Mouse (Mus musculus): ENCODE data around the gene Sumo1. TPM values are rescaled to one million over a fixed set of nuclear protein-coding genes. Genes with fewer than 3 reads are reported as not detected.

The Sumo1 gene
- total and polyA plus RNA-seq, 3 experiments: 19.5 to 61.4 (median 57.2) TPM

GRCm38 (mm10) chr1:59593622-59594035 lies 77.0 kb downstream of the Sumo1 start:
- 68% methylated on average over 2 of the region's 2 CpGs for WGBS
- Histone ChIP-seq H3K9ac (ENCODE audit: low read depth, low read length) (no peak overlapping the region), H3K27me3 (ENCODE audit: control insufficient read depth, insufficient read depth, low read length) (no peaks in the 10 kb centered on the region; the same call in 1 of the 2 replicates), H3K36me3 (ENCODE audit: control insufficient read depth, insufficient read depth, low read length) (no peaks in the 10 kb centered on the region), H3K27ac (no peak overlapping the region), H3K4me1 (ENCODE audit: control insufficient read depth, insufficient read depth, low read length) (no peaks in the 10 kb centered on the region), H3K4me3 (no peak overlapping the region), H3K79me2 (replicated peaks; ENCODE audit: control insufficient read depth, insufficient read depth, low read length) (no peaks in the 10 kb centered on the region)
- intact Hi-C loops (cut with DNase I): no loop called here
- no peak for DNase-seq
- no peak for TF ChIP-seq POLR2A (IDR thresholded peaks at IDR 0.05; ENCODE audit: insufficient read depth, low read depth, low read length)
- no peak for TF ChIP-seq EP300 (IDR thresholded peaks at IDR 0.05; ENCODE audit: insufficient read depth, low read depth, low read length)
- TF ChIP-seq CTCF (IDR thresholded peaks at IDR 0.05): no peak

GRCm38 (mm10) chr1:59592876-59593275 lies 77.8 kb downstream of the Sumo1 start:
- no peaks in the 10 kb centered on the region for H3K36me3 ChIP-seq (ENCODE audit: control insufficient read depth, insufficient read depth, low read length)
- H3K27me3 ChIP-seq (ENCODE audit: control insufficient read depth, insufficient read depth, low read length): no peaks in the 10 kb centered on the region; the same call in 1 of the 2 replicates
- no peaks in the 10 kb centered on the region for H3K79me2 ChIP-seq (replicated peaks; ENCODE audit: control insufficient read depth, insufficient read depth, low read length)
- H3K4me3 ChIP-seq: no peak overlapping the region
- H3K4me1 ChIP-seq (ENCODE audit: control insufficient read depth, insufficient read depth, low read length): no peaks in the 10 kb centered on the region
- no peak overlapping the region for H3K27ac ChIP-seq
- no peak for TF ChIP-seq CTCF (IDR thresholded peaks at IDR 0.05)
- no peak for TF ChIP-seq EP300 (IDR thresholded peaks at IDR 0.05; ENCODE audit: insufficient read depth, low read depth, low read length)
- no peak for TF ChIP-seq POLR2A (IDR thresholded peaks at IDR 0.05; ENCODE audit: insufficient read depth, low read depth, low read length)
- WGBS: 25% methylated on average over 12 of the region's 12 CpGs
- intact Hi-C loops (cut with DNase I): no loop called here
- DNase-seq: no peak
- no peak overlapping the region for H3K9ac ChIP-seq (ENCODE audit: low read depth, low read length)

- no peak overlapping the region for H3K27ac ChIP-seq
- no peak for DNase-seq
- 12% methylated on average over 10 of the region's 10 CpGs for WGBS
- no peak overlapping the region for H3K9ac ChIP-seq (ENCODE audit: low read depth, low read length)
- H3K4me1 ChIP-seq (ENCODE audit: control insufficient read depth, insufficient read depth, low read length): no peaks in the 10 kb centered on the region
- H3K27me3 ChIP-seq (ENCODE audit: control insufficient read depth, insufficient read depth, low read length): no peaks in the 10 kb centered on the region; the same call in 1 of the 2 replicates
- H3K4me3 ChIP-seq: no peak overlapping the region
- intact Hi-C loops (cut with DNase I): no loop called here
- H3K79me2 ChIP-seq (replicated peaks; ENCODE audit: control insufficient read depth, insufficient read depth, low read length): no peaks in the 10 kb centered on the region
- TF ChIP-seq POLR2A (IDR thresholded peaks at IDR 0.05; ENCODE audit: insufficient read depth, low read depth, low read length) (no peak), CTCF (IDR thresholded peaks at IDR 0.05) (no peak), EP300 (IDR thresholded peaks at IDR 0.05; ENCODE audit: insufficient read depth, low read depth, low read length) (no peak)
- H3K36me3 ChIP-seq (ENCODE audit: control insufficient read depth, insufficient read depth, low read length): no peaks in the 10 kb centered on the region
These were observed 78.3 kb downstream of the Sumo1 start for GRCm38 (mm10) chr1:59592359-59592758.

- no peak overlapping the region for H3K4me3 ChIP-seq
- intact Hi-C loops (cut with DNase I): loop anchor here (10.0 kb wide), 1 partner anchor 344 kb away; no protein-coding TSS in a partner anchor
- no peak for TF ChIP-seq EP300 (IDR thresholded peaks at IDR 0.05; ENCODE audit: insufficient read depth, low read depth, low read length)
- no peak for TF ChIP-seq POLR2A (IDR thresholded peaks at IDR 0.05; ENCODE audit: insufficient read depth, low read depth, low read length)
- no peak for TF ChIP-seq CTCF (IDR thresholded peaks at IDR 0.05)
- no peak overlapping the region for H3K27ac ChIP-seq
- 80% methylated on average over 1 of the region's 1 CpGs for WGBS
- no peak overlapping the region for H3K9ac ChIP-seq (ENCODE audit: low read depth, low read length)
- DNase-seq: no peak
- no peaks in the 10 kb centered on the region for H3K36me3 ChIP-seq (ENCODE audit: control insufficient read depth, insufficient read depth, low read length)
- H3K27me3 ChIP-seq (ENCODE audit: control insufficient read depth, insufficient read depth, low read length): no peaks in the 10 kb centered on the region; the same call in 1 of the 2 replicates
- H3K4me1 ChIP-seq (ENCODE audit: control insufficient read depth, insufficient read depth, low read length): no peaks in the 10 kb centered on the region
- no peaks in the 10 kb centered on the region for H3K79me2 ChIP-seq (replicated peaks; ENCODE audit: control insufficient read depth, insufficient read depth, low read length)
These were observed 81.4 kb downstream of the Sumo1 start for GRCm38 (mm10) chr1:59589271-59589670.

- WGBS: 19% methylated on average over 18 of the region's 18 CpGs
These were observed 85.8 kb downstream of the Sumo1 start for GRCm38 (mm10) chr1:59584656-59585410.

GRCm38 (mm10) chr1:59580880-59581279 lies 89.8 kb downstream of the Sumo1 start:
- DNase-seq: no peak
- WGBS: 85% methylated on average over 3 of the region's 3 CpGs
- intact Hi-C loops (cut with DNase I): loop anchor here (10.0 kb wide), 1 partner anchor 336 kb away; no protein-coding TSS in a partner anchor
- H3K79me2 ChIP-seq (replicated peaks; ENCODE audit: control insufficient read depth, insufficient read depth, low read length): no peaks in the 10 kb centered on the region
- H3K36me3 ChIP-seq (ENCODE audit: control insufficient read depth, insufficient read depth, low read length): no peaks in the 10 kb centered on the region
- no peak overlapping the region for H3K27ac ChIP-seq
- H3K27me3 ChIP-seq (ENCODE audit: control insufficient read depth, insufficient read depth, low read length): 0 out of 2 replicates have a peak, but pooled peaks cover 2% of the 10 kb centered on the region
- H3K4me3 ChIP-seq: no peak overlapping the region
- TF ChIP-seq POLR2A (IDR thresholded peaks at IDR 0.05; ENCODE audit: insufficient read depth, low read depth, low read length) (no peak), CTCF (IDR thresholded peaks at IDR 0.05) (0 out of 2 replicates have a peak, but pooled peaks have one; percentile 4), EP300 (IDR thresholded peaks at IDR 0.05; ENCODE audit: insufficient read depth, low read depth, low read length) (no peak)
- H3K9ac ChIP-seq (ENCODE audit: low read depth, low read length): no peak overlapping the region
- H3K4me1 ChIP-seq (ENCODE audit: control insufficient read depth, insufficient read depth, low read length): no peaks in the 10 kb centered on the region

More at GRCm38 (mm10) chr1:59584656-59585410, 85.8 kb downstream of the Sumo1 start:
- Histone ChIP-seq H3K27me3 (ENCODE audit: control insufficient read depth, insufficient read depth, low read length) (0 out of 2 replicates have a peak, but pooled peaks cover 2% of the 10 kb centered on the region), H3K4me3 (no peak overlapping the region), H3K4me1 (ENCODE audit: control insufficient read depth, insufficient read depth, low read length) (no peaks in the 10 kb centered on the region), H3K9ac (ENCODE audit: low read depth, low read length) (no peak overlapping the region), H3K79me2 (replicated peaks; ENCODE audit: control insufficient read depth, insufficient read depth, low read length) (no peaks in the 10 kb centered on the region), H3K36me3 (ENCODE audit: control insufficient read depth, insufficient read depth, low read length) (no peaks in the 10 kb centered on the region), H3K27ac (no peak overlapping the region)
- DNase-seq: peak; percentile 65 to 82
- intact Hi-C loops (cut with DNase I): loop anchor here (1.0 to 10.0 kb wide), 3 partner anchors 102 to 340 kb away; partner anchors contain the start of gene Fzd7
- peak; percentile 88 for TF ChIP-seq CTCF (IDR thresholded peaks at IDR 0.05)
- TF ChIP-seq EP300 (IDR thresholded peaks at IDR 0.05; ENCODE audit: insufficient read depth, low read depth, low read length): no peak
- TF ChIP-seq POLR2A (IDR thresholded peaks at IDR 0.05; ENCODE audit: insufficient read depth, low read depth, low read length): no peak
